Mouse (Mus musculus) left cerebral cortex, postnatal 25 days (tissue): ENCODE measurements around the gene Art3. TPM values are rescaled to one million over a fixed set of nuclear protein-coding genes. Genes with fewer than 3 reads are reported as not detected.
A peak's percentile ranks its signal among the peaks of the same experiment; 100 is the strongest.
"Not testable (repeated sequence)": the region's sequence is repeated elsewhere in the genome, so short reads cannot be mapped to it uniquely, and the experiment has no call there.

ENCODE experiments used
- DNase-seq, 2 experiments: peaks; one replicate each; pipeline ENCODE4 v3.0.0; 2022; ENCODE audit warnings: low spot score in 2 of 2, mixed read lengths in 1 of 2
- intact Hi-C: fragments of 180-260 bp; cut with DNase I; formaldehyde crosslinking; loops from one replicate; pipeline ENCODE4 v1.15.1; 2025
- total RNA-seq, 2 experiments: library from RNA; stranded (reverse); gene quantifications; 2 replicates each; pipeline ENCODE4 v1.2.3; 2021

The Art3 gene
- total RNA-seq, 2 experiments from 2014 or later: 6.2 to 6.9 TPM

- intact Hi-C loops: no loop called here
- no peak for DNase-seq
These were observed 505 bp upstream of the Art3 start for GRCm38 (mm10) chr5:92331122-92331521.

DNA sequence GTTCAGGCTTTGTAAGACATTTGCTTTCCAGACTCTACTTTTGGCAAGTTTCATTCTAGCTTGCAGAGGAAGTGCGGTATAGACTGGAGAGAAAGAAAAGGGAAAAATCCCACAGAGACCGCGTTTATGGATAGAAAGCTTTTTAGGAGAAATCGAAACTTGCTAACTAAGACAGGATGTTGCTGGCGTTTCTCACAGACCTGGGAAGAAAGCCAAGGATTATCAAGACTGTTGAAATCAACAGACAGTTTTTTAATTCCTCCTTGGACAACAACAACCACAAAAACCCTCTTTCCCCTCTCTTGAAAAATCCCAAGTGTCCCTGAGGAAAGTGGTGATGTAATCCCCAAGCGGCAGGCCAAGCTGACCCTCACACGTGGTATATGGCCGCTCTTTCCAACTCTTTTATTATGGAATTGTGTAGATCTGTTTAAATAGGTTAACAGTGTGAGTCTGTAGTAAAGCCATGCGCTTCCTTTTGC, 773 bp downstream of the Art3 start:
- DNase-seq: peak in 1 of 2 experiments; percentile 10
- intact Hi-C loops: no loop called here

DNA sequence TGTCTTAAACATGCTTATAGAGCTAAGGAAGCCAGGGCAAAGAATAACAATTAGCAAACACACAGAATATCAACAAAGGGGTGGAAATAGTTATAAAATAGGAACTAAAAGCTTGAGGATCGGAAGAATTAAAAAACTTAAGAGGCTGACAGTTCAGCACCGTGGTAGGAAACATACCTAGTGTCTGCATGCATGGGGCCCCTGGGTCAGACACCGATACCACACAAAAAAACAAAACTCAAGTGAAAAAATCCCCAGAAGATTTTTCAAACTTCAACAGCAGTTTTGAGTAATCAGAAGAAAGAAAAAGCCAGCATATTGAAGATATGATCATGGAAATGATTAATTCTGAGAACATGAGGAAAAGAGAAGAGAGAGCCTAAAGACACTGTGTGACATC, 5.1 kb downstream of the Art3 start:
- intact Hi-C loops: no loop called here
- no peak for DNase-seq

- intact Hi-C loops: no loop called here
- no peak for DNase-seq
These were observed 9.0 kb downstream of the Art3 start for GRCm38 (mm10) chr5:92340606-92341005.

DNA sequence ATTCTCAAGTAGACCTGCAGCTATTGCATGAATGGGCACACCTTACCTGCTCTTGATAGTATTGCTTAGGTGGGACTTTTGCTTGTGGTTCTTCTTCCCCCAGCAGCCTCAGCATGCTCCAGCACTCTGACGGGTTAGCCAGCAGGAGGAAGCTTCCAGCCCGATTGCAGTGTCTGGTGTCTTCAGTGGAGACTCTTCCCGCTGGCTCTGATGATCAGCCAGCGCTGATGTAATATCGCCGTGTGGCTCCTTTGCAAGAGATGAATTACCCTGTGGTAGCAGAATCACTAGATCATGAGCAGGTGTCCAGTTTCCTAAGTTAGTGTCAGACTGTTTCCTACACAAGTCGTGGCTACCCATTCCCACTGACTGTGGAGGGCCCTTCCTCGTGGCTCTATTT, 13.4 kb downstream of the Art3 start:
- intact Hi-C loops: no loop called here
- DNase-seq: no peak

GRCm38 (mm10) chr5:92348794-92349413, 17.3 kb downstream of the Art3 start, which contains the start of gene Cxcl10:
TSS of gene Cxcl10 (minus strand) at chr5:92348889.
- intact Hi-C loops: no loop called here
- DNase-seq: peak; percentile 28 to 42

- intact Hi-C loops: no loop called here
- no peak for DNase-seq
These were observed 18.1 kb downstream of the Art3 start for GRCm38 (mm10) chr5:92349731-92350130.

GRCm38 (mm10) chr5:92352716-92353115, 21.1 kb downstream of the Art3 start:
- intact Hi-C loops: loop anchor here (2.0 kb wide), 1 partner anchor 14 kb away; no protein-coding TSS in a partner anchor
- not testable (repeated sequence) for DNase-seq

DNA sequence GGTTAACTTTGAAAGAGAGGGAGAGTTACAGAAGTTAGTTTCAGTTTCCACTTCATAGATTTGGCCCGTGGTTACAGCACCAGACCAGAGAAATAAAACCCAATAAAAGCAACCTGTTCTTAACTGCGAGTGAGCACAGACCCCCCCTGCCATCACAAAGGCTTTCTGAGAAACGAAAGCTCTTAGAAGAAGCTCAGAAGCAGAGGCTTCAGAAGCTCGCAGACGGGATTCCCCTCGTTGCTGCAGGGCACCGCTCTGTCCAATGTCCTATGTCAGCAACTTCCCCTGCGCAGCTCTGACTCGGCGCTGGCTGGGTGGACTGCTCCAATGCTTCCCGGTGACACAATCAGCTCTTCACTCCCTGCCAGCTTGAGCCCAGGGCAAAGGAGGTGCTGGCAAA, 21.9 kb downstream of the Art3 start:
- intact Hi-C loops: loop anchor here (2.0 kb wide), 1 partner anchor 15 kb away; no protein-coding TSS in a partner anchor
- no peak for DNase-seq

DNA sequence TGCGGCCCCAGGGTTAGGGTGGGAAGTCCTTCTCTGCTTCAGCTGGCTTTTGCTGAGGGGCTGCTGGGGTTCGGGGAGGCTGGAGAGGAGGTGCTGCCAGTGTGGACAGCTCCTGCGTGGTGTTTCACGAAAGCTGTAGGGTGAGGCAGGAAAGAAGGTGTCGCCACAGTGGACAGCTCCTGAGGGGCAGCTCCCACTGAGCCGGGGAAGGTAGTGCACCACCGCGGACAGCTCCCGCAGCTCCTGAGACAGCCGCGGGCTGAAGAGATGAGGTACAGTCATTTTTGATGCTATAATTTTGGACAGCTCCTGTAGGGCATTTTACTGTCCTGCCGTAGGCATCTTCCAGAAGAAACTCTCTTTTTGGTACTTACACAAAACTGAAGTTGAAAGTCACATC, 26.4 kb downstream of the Art3 start:
- intact Hi-C loops: no loop called here
- DNase-seq: no peak

GRCm38 (mm10) chr5:92358767-92359455, 27.3 kb downstream of the Art3 start:
- no peak for DNase-seq
- intact Hi-C loops: no loop called here

DNA sequence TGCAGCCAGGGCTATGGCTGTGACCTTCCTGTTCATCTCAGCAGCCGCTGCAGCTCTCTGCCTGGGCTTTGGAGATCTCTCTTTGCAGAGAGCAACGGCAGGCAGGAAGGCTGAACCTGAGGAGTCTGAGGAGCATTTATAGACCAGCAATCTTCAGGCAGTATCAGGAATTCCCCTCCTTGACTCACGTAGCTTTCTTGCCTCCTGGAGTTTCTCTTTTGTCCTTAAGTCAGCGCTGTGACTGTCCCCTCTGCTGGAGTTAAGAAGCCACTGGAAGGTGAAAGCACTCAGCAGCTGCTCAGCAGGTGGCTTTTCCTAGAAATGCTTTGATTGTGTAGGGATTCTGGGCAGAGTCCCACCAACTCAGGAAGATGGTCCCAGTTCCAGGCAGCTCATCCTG, 31.6 kb downstream of the Art3 start:
- DNase-seq: no peak
- intact Hi-C loops: no loop called here

- intact Hi-C loops: no loop called here
- DNase-seq: no peak
These were observed 32.4 kb downstream of the Art3 start for GRCm38 (mm10) chr5:92364011-92364410.

DNA sequence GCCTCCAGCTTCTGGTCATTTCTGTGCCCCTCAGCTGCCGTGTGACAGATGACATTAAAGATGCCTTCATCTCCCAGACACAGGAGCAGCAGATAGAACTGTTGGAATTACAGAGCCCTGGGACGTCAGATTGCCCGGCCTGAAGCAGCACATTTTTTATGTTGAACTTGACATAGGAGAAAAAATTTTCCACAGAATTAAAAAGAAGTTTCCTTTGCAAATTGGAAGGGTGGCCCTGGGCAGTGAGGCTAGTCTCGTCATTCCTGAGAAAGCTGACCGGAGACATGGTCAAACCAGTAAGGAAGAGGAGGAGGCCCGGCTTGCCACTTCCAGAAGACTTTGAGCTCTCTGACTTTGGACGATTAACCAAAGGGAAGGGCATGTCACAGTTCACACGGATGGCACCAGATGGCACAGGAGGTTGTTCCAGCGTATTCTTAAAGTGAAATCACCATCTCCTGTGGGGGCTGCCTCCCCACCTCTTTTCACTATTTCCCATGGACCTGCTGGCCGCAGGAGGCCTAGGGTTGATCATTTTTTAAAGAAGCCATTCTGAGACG, 33.6 kb downstream of the Art3 start:
- intact Hi-C loops: no loop called here
- no peak for DNase-seq

DNA sequence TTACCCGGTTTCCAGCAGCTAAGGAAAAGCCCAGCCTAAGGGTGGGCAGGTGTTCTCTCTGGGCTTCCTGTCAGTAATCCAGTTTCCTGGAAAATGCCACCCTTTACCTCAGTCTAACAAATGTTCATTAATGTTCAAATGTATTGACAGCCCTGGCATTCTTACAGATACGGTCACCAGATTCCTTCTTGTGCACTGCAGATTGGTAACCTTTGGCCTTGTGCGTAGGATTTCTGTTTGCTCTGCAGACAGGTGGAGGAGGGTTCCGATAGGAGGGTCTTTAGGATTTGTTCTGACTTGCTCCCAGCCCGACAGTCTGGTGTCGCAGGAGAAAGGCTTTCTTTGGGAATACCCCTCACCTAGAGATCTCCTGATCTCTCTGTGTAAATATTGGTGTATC, 34.9 kb downstream of the Art3 start:
- DNase-seq: no peak
- intact Hi-C loops: no loop called here

DNA sequence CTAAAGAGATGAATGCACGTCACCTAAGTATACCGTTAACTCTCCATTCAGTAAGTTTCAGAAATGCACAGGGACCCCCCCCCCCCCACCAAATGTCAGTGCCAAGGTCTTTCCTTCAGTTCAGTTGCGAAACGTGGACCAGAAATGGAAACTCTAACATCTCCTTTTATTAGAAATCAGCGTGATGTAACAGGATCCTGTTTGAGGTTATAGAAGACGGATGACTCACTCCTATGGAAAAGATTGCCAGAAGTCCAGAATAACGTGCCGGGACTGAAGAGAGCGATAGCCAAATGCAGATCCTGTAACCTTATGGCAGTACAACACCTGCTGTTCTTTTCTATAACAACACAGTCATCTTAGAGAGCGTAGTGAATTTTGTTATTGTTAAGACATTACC, 36.8 kb downstream of the Art3 start:
- intact Hi-C loops: no loop called here
- peak in 1 of 2 experiments; percentile 22 for DNase-seq

DNA sequence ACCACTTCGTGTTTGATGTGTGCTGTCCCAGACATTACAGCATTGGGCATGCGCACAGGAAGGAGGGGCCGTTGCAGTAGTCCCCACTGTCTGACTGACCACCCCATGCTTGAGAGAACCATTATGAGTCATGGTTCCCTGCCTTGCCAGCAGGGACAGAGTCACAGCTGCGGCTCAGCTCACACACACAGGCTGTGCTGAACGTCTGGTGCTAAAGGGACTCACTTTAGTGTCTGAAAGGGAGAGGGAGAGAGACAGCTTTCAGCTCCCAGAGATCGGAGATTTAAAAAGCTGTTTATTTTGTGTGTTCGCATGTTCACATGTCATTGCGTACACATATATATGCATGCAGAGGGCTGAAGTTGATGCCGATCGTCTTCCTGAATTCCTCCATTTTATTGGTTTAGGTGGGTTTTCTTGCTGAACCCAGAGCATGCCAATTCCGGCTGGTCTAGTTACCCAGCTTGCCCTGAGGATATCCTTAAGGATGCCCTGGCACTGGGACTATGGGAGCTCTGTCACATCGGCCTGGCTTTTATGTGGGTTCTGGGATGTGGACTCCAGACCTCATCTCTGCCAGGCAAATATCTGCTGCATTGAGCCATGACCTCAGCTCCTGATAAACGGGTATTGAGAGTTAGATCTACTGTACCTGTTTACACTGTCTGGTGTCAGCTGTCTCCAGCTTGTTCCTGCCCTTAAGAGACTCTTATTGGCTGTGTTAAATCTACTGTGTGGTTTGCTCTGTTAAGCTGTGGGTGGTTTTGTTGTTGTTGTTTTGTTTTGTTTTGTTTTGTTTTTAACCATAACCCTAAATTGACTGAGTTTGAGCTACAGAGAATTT, 37.7 kb downstream of the Art3 start:
- intact Hi-C loops: no loop called here
- peak; percentile 49 to 75 for DNase-seq

GRCm38 (mm10) chr5:92370392-92370791, 38.8 kb downstream of the Art3 start:
- intact Hi-C loops: no loop called here
- no peak for DNase-seq

DNA sequence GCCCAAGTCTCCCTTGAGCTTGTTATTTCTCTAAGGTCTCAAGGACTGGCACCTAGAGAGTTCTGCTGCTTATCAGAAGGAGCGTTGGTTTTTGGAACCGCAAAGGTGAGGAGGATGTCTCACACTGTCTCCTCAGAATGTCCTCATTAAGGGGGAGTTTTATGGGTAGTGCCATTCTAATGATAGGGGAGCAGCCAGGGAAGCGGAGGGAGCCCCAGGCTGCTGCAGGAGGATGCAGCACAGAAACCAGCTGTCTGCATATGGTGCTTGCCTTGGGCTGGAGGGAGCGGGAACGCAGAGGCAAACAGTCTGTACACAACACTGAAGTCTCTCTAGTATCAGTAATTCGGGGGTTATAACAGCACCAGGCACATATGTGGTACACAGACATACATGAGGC, 39.3 kb downstream of the Art3 start:
- intact Hi-C loops: no loop called here

GRCm38 (mm10) chr5:92371361-92371976, 39.8 kb downstream of the Art3 start:
- intact Hi-C loops: no loop called here
- no peak for DNase-seq

More for the DNA sequence above, 39.3 kb downstream of the Art3 start:
- DNase-seq: no peak
